Mouse (Mus musculus) C2C12 (cell line): ENCODE measurements around the gene Cbfa2t3. TPM values are rescaled to one million over a fixed set of nuclear protein-coding genes. Genes with fewer than 3 reads are reported as not detected.
A peak's percentile ranks its signal among the peaks of the same experiment; 100 is the strongest.

Source experiments
- H3K27me3 ChIP-seq: one replicate; pipeline ENCODE4 v1.6.1; 2011; ENCODE audit not compliant: control insufficient read depth, insufficient read depth, insufficient read length
- H3K36me3 ChIP-seq: one replicate; pipeline ENCODE4 v1.6.1; 2011; ENCODE audit not compliant: control insufficient read depth, insufficient read depth
- H3K4me3 ChIP-seq: one replicate; pipeline ENCODE4 v1.5.1; 2011; ENCODE audit warnings: mild to moderate bottlenecking, control low read depth; ENCODE audit not compliant: poor library complexity, insufficient read depth, severe bottlenecking
- H3K79me2 ChIP-seq: one replicate; pipeline ENCODE4 v1.6.1; 2011; ENCODE audit not compliant: control insufficient read depth, insufficient read depth
- H3K79me3 ChIP-seq: one replicate; pipeline ENCODE4 v1.6.1; 2011; ENCODE audit warnings: low read depth, control low read depth
- H3ac ChIP-seq: one replicate; pipeline ENCODE3; 2011; ENCODE audit warnings: low read depth; ENCODE audit not compliant: control insufficient read depth, insufficient read length
- CEBPB ChIP-seq: IDR thresholded peaks from one replicate; pipeline ENCODE4 v1.6.1; 2011; ENCODE audit warnings: low read depth, mild to moderate bottlenecking, control low read depth, moderate library complexity
- CTCF ChIP-seq: IDR thresholded peaks from one replicate; pipeline ENCODE4 v1.5.1; 2011; ENCODE audit not compliant: control insufficient read depth, insufficient read depth, insufficient read length
- FOSL1 ChIP-seq: IDR thresholded peaks from one replicate; pipeline ENCODE4 v1.8.0; 2011; ENCODE audit warnings: mild to moderate bottlenecking, low read length; ENCODE audit not compliant: poor library complexity, insufficient read depth, severe bottlenecking
- MAX ChIP-seq: IDR thresholded peaks from one replicate; pipeline ENCODE4 v1.6.1; 2011; ENCODE audit warnings: mild to moderate bottlenecking, control low read depth
- MYOD1 ChIP-seq: IDR thresholded peaks from one replicate; pipeline ENCODE4 v1.6.1; 2011; ENCODE audit warnings: low read depth; ENCODE audit not compliant: control insufficient read depth, insufficient read length
- MYOG ChIP-seq: IDR thresholded peaks from one replicate; pipeline ENCODE4 v1.6.1; 2011; ENCODE audit not compliant: control insufficient read depth, insufficient read length; ENCODE audit errors: extremely low read depth
- USF1 ChIP-seq: IDR thresholded peaks from one replicate; pipeline ENCODE4 v1.6.1; 2011; ENCODE audit warnings: low read depth, mild to moderate bottlenecking, control low read depth, moderate library complexity
- polyA plus RNA-seq: library from polyadenylated mRNA; unstranded; fragments of >200 nt; fragmentation: generic; extraction: Trizol; gene quantifications from one replicate; pipeline ENCODE4 v1.2.1, GENCODE M21; 2012; ENCODE audit warnings: missing spikeins

Cbfa2t3 gene
- polyA plus RNA-seq, 1 experiment: 0.15 TPM

- Histone ChIP-seq H3K36me3 (no peaks in the 10 kb centered on the region), H3K79me2 (no peaks in the 10 kb centered on the region), H3K27me3 (peaks cover 98% of the 10 kb centered on the region), H3K4me3 (no peak overlapping the region), H3K79me3 (no peaks in the 10 kb centered on the region), H3ac (no peak overlapping the region)
- TF ChIP-seq CTCF (no peak), USF1 (no peak), MYOD1 (no peak), FOSL1 (no peak), CEBPB (no peak), MAX (no peak), MYOG (no peak)
Observed at GRCm38 (mm10) chr8:122675596-122676420, 23.1 kb downstream of the Cbfa2t3 start.

GRCm38 (mm10) chr8:122674999-122675398 is 23.9 kb downstream of the Cbfa2t3 start:
- Histone ChIP-seq H3K79me3 (no peaks in the 10 kb centered on the region), H3K27me3 (peaks cover 99% of the 10 kb centered on the region), H3K79me2 (no peaks in the 10 kb centered on the region), H3K36me3 (no peaks in the 10 kb centered on the region), H3ac (no peak overlapping the region), H3K4me3 (no peak overlapping the region)
- TF ChIP-seq MAX: no peak
- peak; percentile 33 for TF ChIP-seq CTCF

DNA sequence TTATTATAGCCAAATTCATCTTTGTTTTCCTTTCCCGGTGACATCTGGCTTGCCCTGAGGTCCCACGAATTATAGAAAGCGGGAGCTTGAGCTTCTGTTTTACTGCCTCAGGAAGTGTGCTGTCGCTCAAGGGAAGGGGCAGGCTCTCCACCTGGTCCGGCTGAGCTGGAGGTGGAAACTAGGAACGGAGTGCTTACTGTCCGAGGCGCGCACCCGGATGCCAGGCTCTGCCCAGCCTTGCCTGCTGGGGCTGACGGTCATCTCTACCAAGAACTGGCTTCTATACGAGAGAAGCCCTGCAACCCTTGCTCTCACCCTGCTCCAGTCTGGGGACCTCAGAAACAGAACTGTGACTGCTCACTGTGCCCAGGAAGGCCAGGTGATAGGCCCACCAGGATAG is 24.9 kb downstream of the Cbfa2t3 start:
- no peaks in the 10 kb centered on the region for H3K79me2 ChIP-seq
- no peaks in the 10 kb centered on the region for H3K36me3 ChIP-seq
- H3ac ChIP-seq: no peak overlapping the region
- peaks cover 99% of the 10 kb centered on the region for H3K27me3 ChIP-seq
- no peaks in the 10 kb centered on the region for H3K79me3 ChIP-seq
- no peak for TF ChIP-seq FOSL1
- no peak for TF ChIP-seq MAX
- no peak for TF ChIP-seq MYOD1
- TF ChIP-seq MYOG: no peak
- TF ChIP-seq CTCF: no peak
- no peak for TF ChIP-seq CEBPB
- no peak for TF ChIP-seq USF1
- H3K4me3 ChIP-seq: no peak overlapping the region

DNA sequence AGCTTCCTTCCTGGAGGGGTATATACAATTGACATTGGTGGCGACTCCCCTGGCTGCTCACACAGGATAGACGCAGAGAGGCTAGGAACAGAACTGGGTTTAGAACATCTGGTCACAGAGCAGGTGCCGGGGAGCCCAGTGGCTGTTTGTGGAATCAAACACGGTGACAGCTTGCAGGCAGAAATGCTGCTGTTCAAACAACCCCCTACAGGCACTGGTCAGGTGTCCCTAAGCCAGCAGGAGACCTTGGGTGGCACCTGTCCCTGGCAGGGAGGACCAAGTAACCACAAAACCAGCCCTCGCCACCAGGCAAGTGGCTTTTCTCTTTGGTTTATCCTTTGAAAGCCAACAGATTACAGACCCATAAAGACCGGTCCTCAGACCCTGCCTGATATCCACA is 27.0 kb downstream of the Cbfa2t3 start:
- Histone ChIP-seq H3K79me2 (no peaks in the 10 kb centered on the region), H3K79me3 (no peaks in the 10 kb centered on the region), H3K4me3 (no peak overlapping the region), H3ac (no peak overlapping the region), H3K27me3 (peaks cover 88% of the 10 kb centered on the region), H3K36me3 (no peaks in the 10 kb centered on the region)
- TF ChIP-seq USF1 (no peak), MAX (no peak), FOSL1 (no peak), CTCF (no peak), MYOD1 (no peak), CEBPB (no peak), MYOG (no peak)

DNA sequence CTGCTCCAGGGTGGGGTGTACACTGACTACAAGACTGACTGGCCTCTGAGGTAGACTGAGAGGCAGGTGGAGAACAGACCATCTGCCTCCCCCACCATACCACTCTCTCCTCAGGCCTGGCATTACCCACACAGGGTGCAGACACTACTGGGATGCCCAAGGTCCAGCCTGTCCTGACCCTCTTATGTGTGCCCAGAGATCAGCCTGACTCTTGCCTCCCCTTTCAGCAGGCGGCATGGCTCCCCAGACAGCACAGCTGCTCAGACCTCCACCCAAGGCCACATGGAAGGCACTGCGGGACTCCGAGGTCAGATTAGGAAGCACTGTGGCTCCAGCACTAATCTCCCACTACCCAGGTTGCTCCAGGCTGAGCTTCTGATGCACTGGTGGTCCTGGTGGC is 28.2 kb downstream of the Cbfa2t3 start:
- H3K79me2 ChIP-seq: no peaks in the 10 kb centered on the region
- no peak for TF ChIP-seq FOSL1
- no peak for TF ChIP-seq MYOD1
- TF ChIP-seq CTCF: no peak
- TF ChIP-seq USF1: no peak
- no peak for TF ChIP-seq MAX
- H3K36me3 ChIP-seq: no peaks in the 10 kb centered on the region
- no peak overlapping the region for H3ac ChIP-seq
- H3K79me3 ChIP-seq: no peaks in the 10 kb centered on the region
- H3K27me3 ChIP-seq: peaks cover 81% of the 10 kb centered on the region
- H3K4me3 ChIP-seq: no peak overlapping the region

GRCm38 (mm10) chr8:122670001-122670400 is 28.9 kb downstream of the Cbfa2t3 start:
- Histone ChIP-seq H3ac (no peak overlapping the region), H3K36me3 (no peaks in the 10 kb centered on the region), H3K27me3 (peaks cover 74% of the 10 kb centered on the region), H3K79me3 (no peaks in the 10 kb centered on the region), H3K79me2 (no peaks in the 10 kb centered on the region), H3K4me3 (no peak overlapping the region)
- TF ChIP-seq MAX: no peak
- TF ChIP-seq CTCF: no peak
- TF ChIP-seq MYOD1: no peak
- no peak for TF ChIP-seq MYOG
- TF ChIP-seq FOSL1: no peak
